Mouse (Mus musculus): ENCODE measurements around the gene Mier2. TPM values are rescaled to one million over a fixed set of nuclear protein-coding genes. Genes with fewer than 3 reads are reported as not detected.

Gene Mier2
- polyA plus RNA-seq (2012) = 1.7 TPM in 2 replicates

GRCm38 (mm10) chr10:79554330-79555237 is at the start of gene Mier2:
Mier2 (minus strand) TSS chr10:79555199.
- Histone ChIP-seq H3K9me3 (ENCODE audit: control insufficient read depth, low read length) (no peaks in the 10 kb centered on the region), H3K36me3 (ENCODE audit: control insufficient read depth) (peaks cover 11% of the 10 kb centered on the region), H3K27me3 (ENCODE audit: control insufficient read depth) (peaks cover 11% of the 10 kb centered on the region), H3K4me3 (replicated peaks) (peak within 1 kb of the TSS; percentile 73), H3K4me1 (ENCODE audit: control insufficient read depth) (peaks cover 27% of the 10 kb centered on the region)
- TF ChIP-seq GATA1 (IDR thresholded peaks at IDR 0.05; ENCODE audit: low read length) (no peak), TAL1 (IDR thresholded peaks at IDR 0.05; ENCODE audit: low read length) (no peak)

GRCm38 (mm10) chr10:79597936-79598230 is 42.9 kb upstream of the Mier2 start:
- Histone ChIP-seq H3K27me3 (ENCODE audit: control insufficient read depth) (peaks cover 4% of the 10 kb centered on the region), H3K4me3 (replicated peaks) (no peak overlapping the region), H3K9me3 (ENCODE audit: control insufficient read depth, low read length) (no peaks in the 10 kb centered on the region), H3K36me3 (ENCODE audit: control insufficient read depth) (no peaks in the 10 kb centered on the region), H3K4me1 (ENCODE audit: control insufficient read depth) (no peaks in the 10 kb centered on the region)
- TF ChIP-seq TAL1 (IDR thresholded peaks at IDR 0.05; ENCODE audit: low read length) (no peak), GATA1 (IDR thresholded peaks at IDR 0.05; ENCODE audit: low read length) (no peak)

- no peak for TF ChIP-seq GATA1 (IDR thresholded peaks at IDR 0.05; ENCODE audit: low read length)
- no peak for TF ChIP-seq TAL1 (IDR thresholded peaks at IDR 0.05; ENCODE audit: low read length)
- H3K4me3 ChIP-seq (replicated peaks) = no peak overlapping the region
- no peaks in the 10 kb centered on the region for H3K4me1 ChIP-seq (ENCODE audit: control insufficient read depth)
- no peaks in the 10 kb centered on the region for H3K36me3 ChIP-seq (ENCODE audit: control insufficient read depth)
- H3K9me3 ChIP-seq (ENCODE audit: control insufficient read depth, low read length) = no peaks in the 10 kb centered on the region
- H3K27me3 ChIP-seq (ENCODE audit: control insufficient read depth) = peaks cover 4% of the 10 kb centered on the region
Measured at GRCm38 (mm10) chr10:79597051-79597935, 42.3 kb upstream of the Mier2 start.

- H3K4me3 ChIP-seq (replicated peaks) = no peak overlapping the region
- TF ChIP-seq GATA1 (IDR thresholded peaks at IDR 0.05; ENCODE audit: low read length) (no peak), TAL1 (IDR thresholded peaks at IDR 0.05; ENCODE audit: low read length) (no peak)
- H3K27me3 ChIP-seq (ENCODE audit: control insufficient read depth) = peaks cover 4% of the 10 kb centered on the region
- no peaks in the 10 kb centered on the region for H3K36me3 ChIP-seq (ENCODE audit: control insufficient read depth)
- no peaks in the 10 kb centered on the region for H3K9me3 ChIP-seq (ENCODE audit: control insufficient read depth, low read length)
- no peaks in the 10 kb centered on the region for H3K4me1 ChIP-seq (ENCODE audit: control insufficient read depth)
Measured at GRCm38 (mm10) chr10:79595590-79595929, 40.6 kb upstream of the Mier2 start.

GRCm38 (mm10) chr10:79594872-79595589 is 40.0 kb upstream of the Mier2 start:
- Histone ChIP-seq H3K36me3 (ENCODE audit: control insufficient read depth) (no peaks in the 10 kb centered on the region), H3K9me3 (ENCODE audit: control insufficient read depth, low read length) (no peaks in the 10 kb centered on the region), H3K4me3 (replicated peaks) (no peak overlapping the region), H3K4me1 (ENCODE audit: control insufficient read depth) (no peaks in the 10 kb centered on the region), H3K27me3 (ENCODE audit: control insufficient read depth) (peaks cover 4% of the 10 kb centered on the region)
- TF ChIP-seq GATA1 (IDR thresholded peaks at IDR 0.05; ENCODE audit: low read length) (no peak), TAL1 (IDR thresholded peaks at IDR 0.05; ENCODE audit: low read length) (no peak)

- no peaks in the 10 kb centered on the region for H3K4me1 ChIP-seq (ENCODE audit: control insufficient read depth)
- peaks cover 4% of the 10 kb centered on the region for H3K27me3 ChIP-seq (ENCODE audit: control insufficient read depth)
- H3K9me3 ChIP-seq (ENCODE audit: control insufficient read depth, low read length) = no peaks in the 10 kb centered on the region
- TF ChIP-seq GATA1 (IDR thresholded peaks at IDR 0.05; ENCODE audit: low read length) (no peak), TAL1 (IDR thresholded peaks at IDR 0.05; ENCODE audit: low read length) (no peak)
- H3K36me3 ChIP-seq (ENCODE audit: control insufficient read depth) = no peaks in the 10 kb centered on the region
- no peak overlapping the region for H3K4me3 ChIP-seq (replicated peaks)
Measured at GRCm38 (mm10) chr10:79594111-79594510, 39.1 kb upstream of the Mier2 start.

- no peak for TF ChIP-seq GATA1 (IDR thresholded peaks at IDR 0.05; ENCODE audit: low read length)
- H3K27me3 ChIP-seq (ENCODE audit: control insufficient read depth) = peaks cover 4% of the 10 kb centered on the region
- no peaks in the 10 kb centered on the region for H3K9me3 ChIP-seq (ENCODE audit: control insufficient read depth, low read length)
Measured at GRCm38 (mm10) chr10:79590702-79591101, 35.7 kb upstream of the Mier2 start.

GRCm38 (mm10) chr10:79587752-79588126 is 32.7 kb upstream of the Mier2 start:
- Histone ChIP-seq H3K9me3 (ENCODE audit: control insufficient read depth, low read length) (no peaks in the 10 kb centered on the region), H3K27me3 (ENCODE audit: control insufficient read depth) (no peaks in the 10 kb centered on the region), H3K36me3 (ENCODE audit: control insufficient read depth) (no peaks in the 10 kb centered on the region), H3K4me1 (ENCODE audit: control insufficient read depth) (no peaks in the 10 kb centered on the region), H3K4me3 (replicated peaks) (no peak overlapping the region)
- TF ChIP-seq GATA1 (IDR thresholded peaks at IDR 0.05; ENCODE audit: low read length) (no peak), TAL1 (IDR thresholded peaks at IDR 0.05; ENCODE audit: low read length) (no peak)

More at GRCm38 (mm10) chr10:79590702-79591101, 35.7 kb upstream of the Mier2 start:
- Histone ChIP-seq H3K36me3 (ENCODE audit: control insufficient read depth) (no peaks in the 10 kb centered on the region), H3K4me3 (replicated peaks) (no peak overlapping the region), H3K4me1 (ENCODE audit: control insufficient read depth) (no peaks in the 10 kb centered on the region)
